Mouse (Mus musculus) right cerebral cortex, postnatal 4 days (tissue): ENCODE data around the gene Ada.
"Not testable (repeated sequence)": the region's sequence is repeated elsewhere in the genome, so short reads cannot be mapped to it uniquely, and the experiment has no call there.

Experiments used
- DNase-seq: peaks from one replicate; pipeline ENCODE4 v3.0.0-alpha.2; 2022

Ada gene

DNA sequence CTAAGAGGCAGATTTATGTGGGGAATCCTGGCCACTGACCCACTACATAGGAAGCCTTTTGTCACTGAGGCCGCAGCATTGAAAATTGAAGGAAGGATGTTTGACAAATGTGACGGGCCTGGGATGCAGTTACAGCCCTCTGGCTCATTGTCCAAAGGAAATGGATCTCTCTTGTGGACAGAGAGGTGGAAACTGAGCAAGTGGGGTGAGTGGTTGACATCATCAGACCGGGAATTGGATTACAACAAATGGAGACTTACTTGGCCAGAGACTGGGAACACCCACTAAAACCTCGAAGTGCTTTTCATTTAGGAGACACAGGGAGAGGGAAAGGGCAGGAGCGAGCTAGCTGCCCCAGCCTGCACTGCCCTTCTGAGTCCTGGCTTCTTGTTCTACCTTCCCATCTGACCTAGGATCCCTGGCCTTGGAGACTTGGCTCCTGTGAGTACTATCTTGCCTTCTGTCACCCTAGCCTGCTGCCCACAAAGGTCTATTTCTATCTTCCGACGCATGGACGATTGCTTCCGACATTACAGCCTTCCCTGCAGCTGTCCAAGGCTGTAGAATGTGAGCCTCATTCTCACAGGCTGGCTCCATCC is 56.2 kb downstream of the Ada start:
- no peak for DNase-seq

GRCm38 (mm10) chr2:163692873-163693612 is 57.0 kb downstream of the Ada start:
- no peak for DNase-seq

- no peak for DNase-seq
These were observed 58.0 kb downstream of the Ada start for GRCm38 (mm10) chr2:163691846-163692605.

DNA sequence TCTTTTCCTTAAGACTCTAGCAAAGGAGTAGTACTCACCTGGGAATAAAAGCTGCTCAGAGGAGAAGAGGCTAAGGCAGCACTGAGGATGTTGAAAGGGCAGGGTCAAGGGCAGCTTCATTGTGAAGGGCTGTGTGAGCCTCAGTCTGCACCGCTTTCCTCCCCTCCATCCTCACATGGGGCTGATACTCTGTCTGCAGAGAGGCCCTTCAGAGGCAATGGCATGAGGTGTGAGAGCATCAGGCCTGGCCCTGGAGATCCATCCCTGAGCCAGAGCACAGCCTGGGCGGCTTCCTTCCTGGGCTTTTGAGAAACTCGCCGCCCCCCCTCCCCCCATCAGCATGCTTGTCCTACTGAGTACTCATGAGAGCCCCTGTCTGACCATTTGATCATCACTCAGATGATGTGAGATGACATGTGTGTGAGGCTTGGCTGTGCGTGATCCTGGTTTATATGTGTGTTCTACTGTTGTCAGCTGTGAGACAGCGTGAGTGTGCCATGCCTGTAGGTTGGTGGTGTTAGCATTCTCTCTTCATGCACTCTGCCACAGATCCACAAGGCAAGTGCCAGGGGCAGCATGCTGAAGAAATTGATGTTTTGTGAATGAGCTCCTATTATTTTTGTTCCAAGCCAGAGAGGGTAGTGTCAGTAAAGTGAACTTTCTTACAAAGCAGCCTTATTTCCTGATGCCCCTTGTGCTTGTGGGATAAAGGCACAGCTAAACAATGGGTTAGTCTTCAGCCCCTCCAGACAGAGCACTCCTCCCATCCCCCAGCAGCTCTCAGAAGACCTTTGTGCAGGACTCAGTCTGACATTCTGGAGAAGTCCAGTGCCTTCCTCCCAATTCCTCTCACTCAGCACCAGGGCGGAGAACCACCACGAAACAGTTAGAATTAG is 59.4 kb downstream of the Ada start:
- no peak for DNase-seq

DNA sequence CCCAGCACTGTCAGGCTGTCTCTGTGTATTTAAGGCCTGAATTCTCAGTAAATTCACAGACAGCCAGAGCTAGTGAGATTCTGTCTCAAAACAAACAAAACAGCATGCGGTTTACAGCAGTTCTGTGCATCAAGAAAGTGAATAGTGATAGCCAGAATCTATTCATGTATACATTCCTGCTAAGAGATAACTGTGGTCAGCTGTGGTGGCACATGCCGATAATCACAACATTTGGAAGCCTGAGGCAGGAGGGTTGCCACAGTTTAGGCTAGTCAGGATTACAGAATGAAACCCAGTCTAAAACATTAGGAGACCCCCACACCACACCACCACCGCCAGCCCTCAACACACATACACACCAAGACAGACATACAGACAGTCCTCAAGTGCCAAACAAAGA is 60.3 kb downstream of the Ada start:
- no peak for DNase-seq

- not testable (repeated sequence) for DNase-seq
These were observed 61.7 kb downstream of the Ada start for GRCm38 (mm10) chr2:163688377-163688776.

DNA sequence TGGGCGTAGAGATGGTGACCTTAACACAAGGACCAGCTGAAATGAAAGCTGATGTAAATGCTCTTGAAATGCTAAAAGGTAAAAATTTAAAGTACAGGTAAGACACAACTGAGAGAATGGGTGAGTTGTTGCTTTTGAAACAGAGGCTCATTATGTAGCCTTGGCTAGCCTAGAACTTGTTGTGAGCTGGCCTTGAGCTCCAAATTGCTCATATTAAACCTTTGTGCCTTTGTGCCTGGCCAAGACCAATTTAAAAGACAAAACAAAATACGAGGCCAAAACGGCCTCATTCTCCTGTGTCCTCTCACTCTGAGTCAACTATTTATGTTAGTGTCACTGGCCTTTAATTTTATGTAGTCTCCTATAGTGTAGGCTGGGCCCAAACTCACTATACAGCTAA is 63.2 kb downstream of the Ada start:
- DNase-seq: no peak

DNA sequence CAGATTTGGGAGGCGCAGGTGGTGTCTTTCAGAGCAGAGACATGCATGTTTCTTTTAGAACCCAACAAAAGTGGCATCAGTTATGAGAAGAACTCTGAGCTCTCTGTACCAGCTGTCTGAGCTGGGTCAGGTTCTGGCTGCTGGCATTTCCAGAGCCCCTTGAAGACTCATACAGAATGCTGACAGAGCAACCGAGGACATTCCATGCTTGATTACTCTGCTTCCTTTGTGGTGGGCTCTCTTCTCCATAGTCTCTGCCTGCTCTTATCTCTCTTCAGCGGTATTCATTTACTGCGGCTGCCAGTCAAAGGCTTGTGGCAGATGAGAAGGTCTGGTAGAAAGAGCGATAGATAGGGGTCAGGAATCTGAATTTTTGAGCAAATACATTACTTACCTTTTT is 63.8 kb downstream of the Ada start:
- DNase-seq: no peak

- no peak for DNase-seq
These were observed 64.3 kb downstream of the Ada start for GRCm38 (mm10) chr2:163685761-163686200.

- DNase-seq: no peak
These were observed 64.8 kb downstream of the Ada start for GRCm38 (mm10) chr2:163685287-163685686.

DNA sequence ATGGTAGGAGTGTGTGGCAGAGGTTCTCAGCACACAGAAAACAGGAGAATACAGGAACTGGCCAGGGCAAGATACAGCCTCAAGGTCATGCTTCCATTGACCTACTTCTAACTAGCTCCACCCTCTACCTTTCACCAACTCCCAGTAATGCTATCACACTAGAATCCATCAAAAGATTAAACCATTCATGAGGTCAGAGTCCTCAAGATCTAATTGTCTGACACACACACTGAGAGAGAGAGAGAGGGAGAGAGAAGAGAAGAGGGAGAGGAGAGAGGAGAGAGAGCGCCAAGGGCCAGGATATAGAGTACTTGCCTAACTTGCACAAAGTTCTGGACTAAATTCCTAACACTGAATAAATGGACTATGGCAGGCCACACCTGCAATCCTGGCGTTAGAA is 67.7 kb downstream of the Ada start:
- DNase-seq: no peak

- DNase-seq: no peak
These were observed 73.3 kb downstream of the Ada start for GRCm38 (mm10) chr2:163676745-163677144.
